ENCODE assay signal across 8 mouse cellular contexts in the genomic region with DNA sequence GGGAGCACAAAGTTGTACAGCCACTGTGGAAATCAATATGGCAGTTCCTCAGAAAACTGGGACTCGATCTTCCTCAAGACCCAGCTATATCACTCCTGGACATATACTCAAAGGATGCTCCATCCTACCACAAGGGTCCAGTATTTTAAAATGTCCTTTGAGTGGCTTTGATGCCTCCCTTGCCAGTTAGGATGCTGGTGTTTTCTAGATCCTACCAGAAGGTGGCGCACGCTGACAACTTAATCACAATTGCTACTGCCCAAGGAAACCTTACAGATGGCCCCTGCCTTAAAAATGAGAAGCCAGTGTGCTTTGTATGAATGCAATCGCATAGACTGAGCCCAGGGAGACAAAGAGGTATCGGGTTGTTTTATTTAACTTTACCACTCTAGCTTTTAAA. TPM values are rescaled to one million over a fixed set of nuclear protein-coding genes. Genes with fewer than 3 reads are reported as not detected.
DNase-seq lines count a peak whose midpoint lies in the region; ATAC-seq and TF ChIP-seq lines count a peak whose summit lies in the region.

No protein-coding gene starts in this region.

- H3K27me3 ChIP-seq in heart, embryonic 12.5 days (replicated peaks), result no peaks in the 10 kb centered on the region
- no peaks in the 10 kb centered on the region for H3K27me3 ChIP-seq in midbrain, embryonic 13.5 days

- peak; percentile 91 for TF ChIP-seq CTCF in left cerebral cortex, adult 2 months (IDR thresholded peaks at IDR 0.05)

- DNase-seq in heart, adult 11 months, result peak; percentile 94
- peak; percentile 63 for DNase-seq in cerebellum, adult 9-11 months
- peak; percentile 55 to 83 for DNase-seq in frontal cortex, postnatal 14 days (ENCODE audit: low spot score in 2 of 2)
- peak; percentile 68 for DNase-seq in hindlimb bud, embryonic 11.5 days (ENCODE audit: extremely low spot score, low read depth, low spot score)
- peak; percentile 74 to 82 for DNase-seq in left cerebral cortex, adult 2 months (ENCODE audit: extremely low spot score in 1 of 2, low spot score in 2 of 2)
- peak; percentile 32 for DNase-seq in spleen, adult 12 weeks (ENCODE audit: low spot score)

- H3K9ac ChIP-seq in heart, embryonic 12.5 days, result no peak overlapping the region
- H3K9ac ChIP-seq in midbrain, embryonic 13.5 days (replicated peaks), result no peak overlapping the region

- 19% methylated on average over 5 of the region's 5 CpGs for WGBS in heart, embryonic 12.5 days
- 20% methylated on average over 5 of the region's 5 CpGs for WGBS in midbrain, embryonic 13.5 days

- H3K4me2 ChIP-seq in heart, embryonic 12.5 days, result no peak overlapping the region
- no peak overlapping the region for H3K4me2 ChIP-seq in midbrain, embryonic 13.5 days (replicated peaks)

- intact Hi-C loops in left cerebral cortex, adult 2 months (cut with DNase I), result loop anchor here (2.0 to 5.0 kb wide), 3 partner anchors 340 to 530 kb away; no protein-coding TSS in a partner anchor

- ATAC-seq in heart, embryonic 12.5 days (ENCODE audit: insufficient number of reproducible peaks, low FRiP score), result no peak
- peak; percentile 77; the same call in 1 of the 2 replicates for ATAC-seq in midbrain, embryonic 13.5 days

- peaks cover 19% of the 10 kb centered on the region for H3K36me3 ChIP-seq in heart, embryonic 12.5 days
- peaks cover 22% of the 10 kb centered on the region for H3K36me3 ChIP-seq in midbrain, embryonic 13.5 days

- no peaks in the 10 kb centered on the region for H3K4me1 ChIP-seq in heart, embryonic 12.5 days (replicated peaks)
- peaks cover 6% of the 10 kb centered on the region for H3K4me1 ChIP-seq in midbrain, embryonic 13.5 days (replicated peaks)

- no peaks in the 10 kb centered on the region for H3K9me3 ChIP-seq in heart, embryonic 12.5 days (replicated peaks)
- no peaks in the 10 kb centered on the region for H3K9me3 ChIP-seq in midbrain, embryonic 13.5 days

- no peak overlapping the region for H3K27ac ChIP-seq in heart, embryonic 12.5 days (ENCODE audit: poor library complexity, severe bottlenecking)
- H3K27ac ChIP-seq in left cerebral cortex, adult 2 months, result no peak overlapping the region
- no peak overlapping the region for H3K27ac ChIP-seq in midbrain, embryonic 13.5 days

- H3K4me3 ChIP-seq in heart, embryonic 12.5 days, result no peak overlapping the region
- H3K4me3 ChIP-seq in left cerebral cortex, adult 2 months, result no peak overlapping the region
- H3K4me3 ChIP-seq in midbrain, embryonic 13.5 days (replicated peaks), result no peak overlapping the region

RNA-seq across cellular contexts. Expression of gene Pdcl3, which starts 15.7 kb away (rescaled TPM):
- 149 and 168 TPM in 2 replicates for polyA plus RNA-seq in heart, embryonic 12.5 days (2016; fragmentation: Nextera tagmentation; extraction: Ambion mirVana)
- total RNA-seq in left cerebral cortex, adult 2 months (2021), result 10 to 100 TPM; 32.2 to 40.8 TPM
- polyA plus RNA-seq in midbrain, embryonic 13.5 days (2015; fragmentation: Nextera tagmentation; extraction: Ambion mirVana), result 158 and 171 TPM in 2 replicates

Comparison
In these comparisons a context has a peak if more than half of its experiments do, and no peak if none do; other contexts are left out.
1. DNase-seq: peak in every context shown above with its lines; median percentile 94 in heart, adult 11 months; 78 in left cerebral cortex, adult 2 months; 69 in frontal cortex, postnatal 14 days; 68 in hindlimb bud, embryonic 11.5 days; 63 in cerebellum, adult 9-11 months; 32 in spleen, adult 12 weeks.